Mouse (Mus musculus) retina, postnatal 1 day (tissue): ENCODE results near the gene Pip5k1b.

ENCODE experiments used
- DNase-seq: peaks from one replicate; pipeline ENCODE4 v3.0.0-alpha.2; 2012

Pip5k1b gene

DNA sequence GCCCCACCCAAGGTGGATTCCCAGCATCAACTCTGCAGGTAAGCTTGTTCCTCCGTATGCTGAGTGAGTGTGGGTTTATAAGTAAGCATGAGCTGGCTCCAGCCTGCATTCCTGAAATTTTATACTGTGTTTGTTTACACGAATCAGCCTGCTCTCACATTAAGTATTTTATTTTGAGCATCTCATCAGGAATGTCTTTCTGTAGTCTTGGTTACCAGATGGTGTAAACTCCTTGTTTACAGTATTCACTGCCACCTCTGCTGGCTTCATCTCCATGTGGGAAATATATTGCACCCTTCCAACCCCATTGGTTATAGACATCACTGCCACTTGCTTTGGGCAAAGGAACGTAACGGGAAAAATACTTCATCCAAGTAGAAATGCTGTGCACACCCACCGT lies 262.1 kb downstream of the Pip5k1b start:
- no peak for DNase-seq

DNA sequence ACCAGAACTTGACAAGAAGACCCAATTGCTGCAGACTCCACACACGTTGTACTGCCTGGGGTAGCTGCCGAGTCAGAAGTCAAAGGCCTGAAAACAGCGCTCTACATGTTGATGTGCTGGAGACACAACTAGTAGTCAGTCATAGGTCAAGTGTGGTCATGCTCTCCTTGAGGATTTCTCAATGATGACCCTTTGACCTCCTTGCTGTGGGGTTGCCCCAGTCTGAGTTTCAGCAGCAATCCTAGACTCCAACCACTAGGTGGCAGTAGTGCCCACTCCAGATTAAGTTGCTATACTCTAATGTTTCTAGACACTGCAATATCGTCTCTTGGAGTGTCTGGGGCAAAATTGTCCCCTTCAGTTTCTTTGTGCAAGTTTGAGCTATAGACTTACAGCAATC lies 271.5 kb downstream of the Pip5k1b start:
- peak; percentile 80 for DNase-seq

DNA sequence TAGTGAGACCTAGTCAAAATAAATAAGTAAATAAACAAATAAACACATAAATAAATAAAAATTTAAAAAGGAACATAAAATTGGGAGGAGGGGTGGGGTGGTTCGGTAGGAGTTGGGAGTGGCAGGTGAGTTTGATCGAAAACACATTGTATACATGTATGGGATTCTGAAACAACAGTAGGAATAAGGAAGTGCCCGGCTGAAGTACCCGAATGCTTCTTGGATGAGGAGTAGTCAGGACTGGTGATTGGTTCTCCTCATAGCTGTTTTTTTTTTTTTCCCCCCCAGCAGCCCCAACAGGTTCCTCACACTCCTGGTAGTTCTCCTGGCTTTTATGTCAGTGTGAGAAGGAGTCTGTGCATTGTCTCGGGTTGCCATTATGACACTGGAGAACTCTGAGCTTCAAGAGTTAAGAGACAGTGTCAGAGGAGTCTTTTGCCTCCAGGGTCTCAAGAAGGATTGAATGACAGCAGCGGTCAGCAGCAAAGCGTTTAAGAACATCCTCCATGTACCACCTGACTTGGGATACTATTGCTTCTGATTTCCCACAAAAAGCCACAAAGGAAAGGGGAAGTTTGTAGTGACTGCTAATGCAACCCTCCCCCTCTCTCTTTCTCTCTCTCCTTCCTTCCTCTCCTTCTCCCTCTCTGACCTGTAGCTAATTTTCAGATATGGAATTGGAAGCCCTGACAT lies 274.2 kb downstream of the Pip5k1b start:
- DNase-seq, result no peak

DNA sequence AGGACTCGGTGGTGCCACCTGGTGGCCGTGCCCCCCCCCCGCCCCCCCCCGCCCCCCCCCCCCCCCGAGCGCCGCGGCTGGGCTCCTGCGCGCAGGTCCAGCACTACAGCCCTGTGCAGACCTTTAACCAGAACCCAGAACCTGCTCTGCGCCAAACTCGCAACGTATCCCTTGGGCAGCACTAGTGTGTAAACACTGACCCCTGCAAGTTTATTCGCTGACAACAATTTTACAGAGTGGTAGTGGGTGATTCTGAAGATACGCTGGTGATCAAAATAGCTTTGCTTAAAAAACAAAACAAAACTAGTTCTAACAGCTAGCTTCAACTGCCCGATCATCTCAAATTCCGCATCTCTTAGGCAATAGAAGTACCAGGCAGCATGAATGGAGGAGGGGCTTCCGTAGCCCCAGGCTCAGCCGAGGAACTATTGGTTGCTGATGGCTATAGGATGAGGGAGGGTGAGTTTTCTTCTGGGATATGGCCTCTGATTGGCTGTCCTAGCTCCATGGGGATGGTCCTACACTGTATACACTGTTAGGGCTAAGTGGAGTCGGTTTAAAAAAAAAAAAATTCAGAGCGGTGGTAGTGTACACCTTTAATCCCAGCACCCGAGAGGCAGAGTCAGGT lies 275.0 kb downstream of the Pip5k1b start, which contains the start of gene Fxn:
TSS of gene Fxn (minus strand) at position 5 of the 628 bp plus-strand sequence.
- peak; percentile 92 for DNase-seq

DNA sequence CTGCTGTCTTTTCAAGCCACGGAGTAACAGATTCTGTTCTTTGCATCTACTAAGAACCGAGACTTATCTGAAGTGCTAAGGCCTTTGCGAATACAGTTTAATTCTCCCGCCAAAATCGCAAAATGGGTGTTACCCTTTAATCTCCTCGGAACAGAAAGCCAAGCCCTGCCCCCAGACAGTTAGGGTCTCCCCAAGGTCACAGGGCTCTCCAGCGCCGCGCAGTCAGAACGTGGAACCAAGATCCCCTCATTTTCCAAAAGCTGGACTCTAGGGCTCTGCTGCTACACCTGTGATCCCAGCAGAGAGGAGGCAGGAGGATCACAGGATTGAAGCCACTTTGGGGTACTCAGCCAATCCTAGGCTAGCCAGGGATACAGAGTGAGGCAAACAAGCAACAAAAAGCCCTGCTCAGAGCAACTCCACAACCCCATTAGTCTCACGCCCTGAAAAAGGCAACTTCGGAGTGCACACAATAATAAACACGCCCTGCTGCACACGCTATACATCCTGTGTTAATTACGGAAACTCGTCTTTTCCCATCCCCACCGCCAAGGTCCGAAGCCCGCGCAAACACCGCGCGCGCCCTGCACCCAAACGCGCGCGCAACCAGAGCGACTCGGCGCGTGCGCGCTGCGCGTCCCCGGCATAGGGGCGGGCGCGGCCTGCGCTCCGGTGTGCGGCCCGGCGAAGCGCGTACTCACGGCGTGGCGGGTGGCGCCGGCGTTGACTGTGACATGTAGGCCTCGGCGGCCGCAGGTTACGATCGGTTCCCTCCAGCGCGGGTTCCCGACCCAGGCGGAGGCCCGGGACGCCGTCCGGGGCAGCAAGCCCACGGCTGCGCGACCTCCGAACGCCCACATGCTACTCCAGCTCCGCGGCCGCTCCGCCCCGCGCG lies 275.7 kb downstream of the Pip5k1b start:
- peak; percentile 92 for DNase-seq

GRCm38 (mm10) chr19:24278859-24279258 lies 276.8 kb downstream of the Pip5k1b start:
- no peak for DNase-seq

GRCm38 (mm10) chr19:24274281-24274680 lies 281.4 kb downstream of the Pip5k1b start:
- no peak for DNase-seq

GRCm38 (mm10) chr19:24271746-24272426 lies 283.8 kb downstream of the Pip5k1b start:
- peak; percentile 95 for DNase-seq

DNA sequence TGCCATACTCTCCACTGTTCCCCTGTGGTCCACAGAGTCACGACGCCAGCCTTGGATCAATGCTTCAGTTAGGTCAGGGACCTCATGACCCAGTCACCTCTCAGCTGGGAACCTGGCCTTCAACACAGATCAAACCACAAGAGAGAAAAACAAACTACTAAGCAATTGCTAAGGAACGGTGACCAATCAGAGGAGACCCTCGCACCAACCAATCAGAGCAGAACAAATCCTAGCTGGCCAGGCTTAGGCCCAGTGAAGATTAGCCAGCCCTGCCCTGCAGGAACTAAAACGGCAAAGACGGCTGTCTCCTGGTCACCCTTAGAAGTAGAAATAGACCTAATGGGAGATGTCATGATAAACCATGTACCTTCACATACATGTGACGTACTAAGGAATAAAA lies 284.3 kb downstream of the Pip5k1b start:
- peak; percentile 74 for DNase-seq

- DNase-seq, result no peak
Measured at GRCm38 (mm10) chr19:24268531-24268930, 287.1 kb downstream of the Pip5k1b start.

GRCm38 (mm10) chr19:24266046-24266830 lies 289.4 kb downstream of the Pip5k1b start:
- DNase-seq, result no peak

GRCm38 (mm10) chr19:24264991-24265390 lies 290.7 kb downstream of the Pip5k1b start:
- peak; percentile 91 for DNase-seq

GRCm38 (mm10) chr19:24262736-24263135 lies 292.9 kb downstream of the Pip5k1b start:
- DNase-seq, result no peak

- no peak for DNase-seq
Measured at GRCm38 (mm10) chr19:24259390-24260351, 296.0 kb downstream of the Pip5k1b start.

DNA sequence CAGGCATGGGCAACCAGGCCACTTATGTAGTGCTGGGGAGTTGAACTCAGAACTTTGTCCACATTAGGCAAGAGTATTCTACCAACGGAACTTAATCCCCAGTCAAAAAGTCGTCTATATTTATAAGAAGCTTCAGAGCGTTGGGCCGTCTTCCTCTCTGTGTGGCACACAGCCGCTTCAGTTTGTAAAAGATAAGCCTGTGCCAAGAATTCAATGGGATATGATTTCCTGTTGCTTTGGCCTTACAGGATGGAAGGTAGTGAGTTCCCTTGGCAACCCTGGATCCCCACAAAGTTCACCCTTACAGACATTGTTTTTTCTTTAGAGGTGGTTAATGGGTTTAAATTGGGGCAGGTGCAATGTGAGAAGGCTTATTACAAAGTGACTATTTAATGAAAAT lies 297.3 kb downstream of the Pip5k1b start:
- DNase-seq, result no peak

GRCm38 (mm10) chr19:24257962-24258361 lies 297.7 kb downstream of the Pip5k1b start:
- no peak for DNase-seq

- DNase-seq, result no peak
Measured at GRCm38 (mm10) chr19:24253657-24254260, 301.9 kb downstream of the Pip5k1b start.

DNA sequence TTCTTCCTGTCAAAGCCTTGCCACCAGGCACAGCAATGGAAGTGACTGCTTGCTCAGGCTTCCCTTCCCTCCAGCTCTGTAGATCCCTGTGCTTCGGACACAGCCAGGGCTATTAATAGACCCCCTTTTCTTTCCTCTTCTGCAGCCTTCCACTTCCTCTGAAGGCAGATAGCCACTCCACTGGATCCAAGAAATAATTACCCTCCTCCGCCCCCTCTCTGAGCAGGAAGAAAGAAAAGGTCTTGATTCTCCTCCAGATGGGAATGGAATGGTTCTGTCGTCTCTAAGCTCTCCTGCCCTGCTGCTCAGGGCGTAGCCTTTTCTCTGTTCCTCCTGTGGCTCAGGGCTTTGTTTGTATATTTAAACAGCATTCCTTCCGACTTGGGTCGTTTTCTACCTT lies 303.8 kb downstream of the Pip5k1b start:
- no peak for DNase-seq
